Mouse (Mus musculus) heart, postnatal 14 days (tissue): Measurements from ENCODE around the gene S100a10. TPM values are rescaled to one million over a fixed set of nuclear protein-coding genes. Genes with fewer than 3 reads are reported as not detected.

ENCODE experiments used
- DNase-seq, 2 experiments: peaks; one replicate each; pipeline ENCODE4 v3.0.0; 2021 to 2022
- intact Hi-C: fragments of 180-260 bp; cut with DNase I; formaldehyde crosslinking; loops from one replicate; pipeline ENCODE4 v1.15.1; 2025
- total RNA-seq, 2 experiments: library from RNA; stranded (reverse); gene quantifications; 2 replicates each; pipeline ENCODE4 v1.2.3; 2021

Gene S100a10
- total RNA-seq, 2 experiments from 2014 or later = 129 to 145 TPM

DNA sequence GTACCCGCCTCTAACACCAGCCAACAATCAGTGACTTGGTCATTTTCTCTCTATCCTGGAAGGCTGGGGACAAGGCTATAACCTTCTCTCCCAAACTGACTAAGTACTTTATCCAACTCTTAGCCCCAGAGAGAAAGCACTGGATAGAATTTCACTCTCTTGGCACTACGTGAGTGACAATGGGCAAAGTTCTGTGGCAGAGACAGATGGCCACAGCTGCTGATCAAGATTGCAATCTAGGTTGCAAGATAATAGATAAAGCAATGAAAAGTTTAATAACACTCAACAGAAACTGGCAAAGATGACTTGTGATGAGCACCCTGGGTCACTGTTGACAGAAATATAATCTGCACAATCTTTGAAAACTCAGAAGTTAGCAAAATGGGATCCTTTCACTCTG, 14.2 kb downstream of the S100a10 start:
- DNase-seq = no peak
- intact Hi-C loops = loop anchor here (2.0 kb wide), 1 partner anchor 14 kb away; the partner anchor contains the start of gene S100a10

DNA sequence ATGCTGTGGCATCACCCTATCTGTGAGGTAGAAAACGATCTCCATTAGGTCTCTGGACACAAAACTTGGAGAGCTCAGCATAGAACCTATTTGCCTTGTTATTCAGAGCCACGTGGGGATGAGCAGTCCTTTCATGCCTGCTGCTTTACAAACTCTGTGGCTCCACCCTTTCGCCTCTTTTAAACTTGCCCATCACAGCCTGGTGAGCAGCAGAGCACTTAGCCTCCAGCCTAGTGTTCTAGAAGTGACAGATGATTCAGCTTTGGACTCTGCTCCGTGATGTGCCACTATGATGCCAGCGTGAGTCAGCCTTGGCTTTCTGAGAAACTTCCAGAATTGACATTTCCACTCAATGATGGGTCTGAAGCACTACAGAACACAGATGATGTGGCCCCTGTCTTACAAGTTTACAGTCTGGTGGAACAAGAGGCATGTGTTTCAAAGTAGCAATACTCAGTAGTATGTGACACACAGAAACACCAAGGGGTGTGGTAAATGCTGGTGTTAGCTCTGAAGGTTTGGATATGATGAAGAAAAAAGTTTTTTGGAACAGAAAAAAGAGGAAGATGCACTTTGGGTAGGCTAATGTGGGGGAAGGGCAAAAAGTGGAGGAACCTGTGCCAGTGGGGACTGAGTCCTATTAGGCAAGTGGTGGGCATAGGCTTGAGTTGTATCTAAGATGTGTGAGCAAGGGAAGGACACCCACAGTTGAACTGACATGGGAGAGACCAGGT, 17.3 kb downstream of the S100a10 start:
- intact Hi-C loops = no loop called here
- DNase-seq = no peak

DNA sequence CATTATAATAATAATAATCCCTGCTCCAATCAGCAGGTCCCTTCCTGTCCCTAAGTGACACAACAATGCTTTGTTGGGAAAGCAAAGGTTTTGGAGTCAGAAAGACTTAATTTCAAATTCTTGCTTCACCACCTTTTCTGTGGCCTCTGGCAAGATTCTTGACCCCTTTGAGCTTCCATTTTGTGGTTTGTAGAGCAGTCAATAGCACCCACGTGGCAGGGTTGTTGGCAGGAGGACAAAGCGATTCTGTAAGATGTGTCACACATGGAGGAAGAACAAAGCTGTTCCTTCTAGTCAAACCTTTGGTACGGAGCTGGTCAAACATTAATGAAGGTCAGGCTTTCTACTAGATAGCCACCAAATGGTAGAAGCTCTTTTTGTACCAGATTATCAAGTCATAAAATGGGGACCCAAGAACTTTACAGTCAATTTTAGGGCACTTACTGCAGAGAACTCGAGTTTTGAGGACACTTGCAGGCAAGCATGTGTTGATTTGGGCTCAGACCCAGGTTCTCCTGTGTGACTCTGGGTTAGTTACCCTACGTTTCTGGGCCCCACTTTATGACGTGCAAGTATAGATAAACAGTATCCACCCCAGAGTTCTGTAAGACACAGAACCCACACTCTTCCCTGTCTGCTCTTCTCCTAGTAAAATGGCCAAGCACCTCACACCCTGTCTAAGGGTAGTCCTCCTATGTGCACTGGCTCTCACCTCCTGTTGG, 24.6 kb downstream of the S100a10 start:
- DNase-seq = no peak
- intact Hi-C loops = no loop called here

DNA sequence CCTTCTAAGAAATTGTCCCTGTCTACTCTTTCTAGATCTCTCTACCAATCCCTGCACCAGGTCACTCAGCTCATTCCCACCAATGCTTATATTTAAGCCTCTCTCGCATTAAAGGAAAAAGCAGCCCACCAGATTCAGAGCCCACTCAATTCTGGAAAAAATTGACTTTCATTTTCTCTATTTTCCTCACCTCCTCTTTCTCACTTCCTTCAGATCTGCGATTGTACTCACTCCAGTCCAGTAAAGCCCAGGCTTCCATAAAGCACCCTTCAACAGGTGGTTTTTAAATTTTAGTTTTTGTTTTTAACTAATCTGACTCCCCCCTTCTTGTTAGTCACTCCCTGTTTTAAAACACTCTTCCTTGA, 25.1 kb downstream of the S100a10 start:
- DNase-seq = no peak
- intact Hi-C loops = no loop called here

DNA sequence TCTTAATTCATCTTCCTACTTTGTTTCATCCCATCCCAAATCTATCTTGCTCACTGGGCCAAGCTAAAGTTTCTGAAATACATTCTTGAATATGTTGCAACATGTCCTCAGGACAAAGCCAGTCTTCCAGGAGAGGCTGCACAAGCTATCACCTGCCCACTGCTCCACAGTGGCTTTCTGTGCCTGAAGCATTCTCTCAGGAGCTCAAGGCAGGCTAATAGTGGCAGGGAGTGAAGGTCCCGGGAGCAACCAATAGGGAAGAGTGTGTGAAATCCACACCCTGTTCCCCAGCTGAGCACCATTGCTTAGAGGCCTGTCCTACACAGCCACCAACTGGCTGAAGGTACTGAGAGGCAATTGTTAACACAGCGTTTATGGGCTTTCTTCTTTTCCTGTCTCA, 26.1 kb downstream of the S100a10 start:
- intact Hi-C loops = no loop called here
- no peak for DNase-seq

DNA sequence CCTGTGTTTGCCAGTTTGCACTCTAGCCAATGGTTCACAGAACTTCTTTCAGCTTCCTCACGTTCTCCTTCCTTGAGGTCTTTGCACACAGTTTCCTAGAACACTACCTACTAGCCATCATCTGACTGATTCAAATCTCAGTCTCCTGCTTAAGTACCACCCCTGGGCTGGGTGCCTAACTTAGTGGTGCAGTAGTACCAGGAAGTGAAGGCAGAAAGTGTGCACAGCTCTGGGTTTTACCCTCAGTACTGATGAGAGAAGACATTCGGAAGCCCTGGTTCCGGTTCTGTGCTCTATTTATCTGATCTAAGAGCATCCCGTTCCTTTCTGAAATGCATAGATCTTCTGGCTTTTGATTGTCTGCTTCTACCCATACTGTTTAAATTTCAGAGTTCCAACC, 26.8 kb downstream of the S100a10 start:
- intact Hi-C loops = no loop called here

DNA sequence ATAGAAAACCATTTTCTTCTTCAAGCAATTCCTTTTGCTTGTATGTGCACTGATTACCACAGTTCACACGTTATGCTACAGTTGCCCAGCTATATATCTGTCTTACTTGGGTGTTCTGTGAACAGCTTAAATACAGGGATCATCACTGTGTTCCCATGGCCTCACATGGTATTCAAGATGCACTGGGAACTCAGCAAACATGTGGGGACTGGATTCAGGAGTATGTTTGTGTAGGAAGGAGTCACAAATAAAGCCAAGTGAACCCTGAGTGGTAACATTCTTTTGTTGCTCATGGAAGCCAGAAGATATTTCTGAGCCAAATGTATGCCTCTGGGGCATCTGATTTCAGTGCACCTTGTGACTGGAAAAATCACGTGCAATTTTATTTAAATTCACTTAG, 28.2 kb downstream of the S100a10 start:
- intact Hi-C loops = no loop called here
- DNase-seq = no peak

More for the DNA sequence above, 26.8 kb downstream of the S100a10 start:
- no peak for DNase-seq

DNA sequence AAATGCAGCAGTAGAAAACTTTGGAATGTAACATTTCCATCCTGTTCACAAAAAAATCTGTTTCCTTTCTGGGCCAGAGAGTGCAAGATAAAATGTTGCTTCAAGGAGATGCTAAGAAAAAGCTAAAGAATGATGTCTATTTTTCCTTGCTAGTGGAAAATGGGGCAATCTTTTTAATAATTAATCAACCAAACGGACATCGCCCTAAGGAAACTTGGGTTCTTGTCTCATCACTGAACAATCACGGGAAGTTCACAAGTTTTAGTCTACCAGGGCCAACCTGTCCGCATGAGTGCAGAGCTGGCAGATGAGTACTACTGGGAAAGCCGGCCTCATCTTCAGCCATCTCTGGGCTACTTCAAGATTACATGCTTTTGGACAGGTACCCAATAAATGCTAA, 34.7 kb downstream of the S100a10 start:
- intact Hi-C loops = no loop called here
- no peak for DNase-seq

DNA sequence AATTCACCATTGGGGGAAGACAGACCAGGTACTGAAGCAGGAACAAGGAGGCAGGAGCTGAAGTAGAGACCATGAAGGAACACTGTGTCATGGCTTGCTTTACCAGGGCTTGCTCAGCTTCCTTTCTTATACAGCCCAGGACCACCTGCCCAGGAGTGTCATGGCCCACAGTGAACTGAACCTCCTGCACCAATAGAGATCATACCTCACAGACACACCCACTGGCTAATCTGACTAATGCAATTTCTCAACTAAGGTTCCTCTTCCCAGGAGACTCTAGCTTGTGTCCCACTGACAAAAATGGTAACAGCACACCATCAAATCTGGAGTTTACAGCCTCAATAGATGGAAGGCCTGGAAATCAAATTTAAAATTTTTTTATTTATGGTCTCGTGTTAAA, 35.4 kb downstream of the S100a10 start:
- intact Hi-C loops = no loop called here
- DNase-seq = no peak

DNA sequence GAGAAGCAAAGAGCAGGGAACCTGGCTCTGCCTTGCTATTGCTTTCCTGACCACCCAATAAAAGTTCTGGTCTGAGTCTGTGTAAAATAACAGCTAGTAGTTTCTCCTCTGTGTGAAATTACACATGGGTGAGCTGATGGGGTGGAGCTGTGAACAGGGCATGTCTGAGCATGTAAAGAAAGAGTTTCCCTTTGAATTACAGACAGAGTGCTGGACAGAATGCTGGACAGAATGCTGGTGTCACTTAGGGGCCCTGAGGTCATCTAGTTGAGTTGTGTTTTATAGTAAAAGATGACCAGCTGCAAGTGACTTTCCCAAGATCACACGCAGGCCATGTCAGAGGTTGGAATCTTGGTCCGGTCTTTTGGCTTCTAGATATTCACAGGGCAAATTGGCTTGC, 37.2 kb downstream of the S100a10 start:
- DNase-seq = no peak
- intact Hi-C loops = loop anchor here (2.0 kb wide), 1 partner anchor 45 kb away; no protein-coding TSS in a partner anchor

DNA sequence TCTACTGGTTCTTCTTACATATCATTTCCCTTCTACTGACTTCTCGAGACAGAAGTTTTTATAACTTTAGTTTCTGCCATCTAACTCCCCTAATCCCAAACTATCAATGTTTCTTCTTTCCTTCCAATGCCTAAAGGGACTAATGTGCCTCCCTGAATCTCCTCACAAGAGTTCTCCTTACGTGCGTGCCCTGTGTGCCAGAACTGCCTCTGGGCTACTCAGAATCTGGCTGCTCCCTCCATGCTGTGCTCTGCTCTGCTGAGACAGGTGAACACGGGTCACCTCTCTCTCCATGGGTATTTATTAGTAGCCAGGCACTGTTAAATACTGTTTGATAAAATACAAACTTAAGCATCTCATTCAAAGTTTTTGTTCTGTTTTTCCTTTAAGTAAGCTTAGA, 38.1 kb downstream of the S100a10 start:
- DNase-seq = no peak
- intact Hi-C loops = loop anchor here (2.0 kb wide), 1 partner anchor 46 kb away; no protein-coding TSS in a partner anchor

DNA sequence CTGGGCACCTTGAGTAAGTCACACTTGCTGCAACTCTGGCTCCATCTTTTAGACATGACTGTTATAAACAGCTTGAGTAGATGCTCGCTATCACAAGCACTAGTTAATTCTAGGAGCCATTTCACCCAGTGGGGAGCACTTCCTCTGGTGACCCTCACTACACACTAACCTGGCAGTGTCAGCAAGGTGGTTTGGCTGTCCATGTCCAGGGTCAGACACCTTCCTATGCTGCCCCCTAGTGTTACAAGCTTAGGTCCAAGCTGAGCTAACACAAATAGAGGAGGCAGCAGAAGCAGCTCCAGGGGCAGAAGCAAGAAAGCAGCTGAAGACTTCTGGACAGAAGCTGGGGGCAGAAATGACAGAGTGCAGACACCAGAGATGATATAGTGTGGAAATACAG, 38.6 kb downstream of the S100a10 start:
- peak; percentile 43 to 59 for DNase-seq
- intact Hi-C loops = loop anchor here (2.0 kb wide), 1 partner anchor 47 kb away; no protein-coding TSS in a partner anchor

DNA sequence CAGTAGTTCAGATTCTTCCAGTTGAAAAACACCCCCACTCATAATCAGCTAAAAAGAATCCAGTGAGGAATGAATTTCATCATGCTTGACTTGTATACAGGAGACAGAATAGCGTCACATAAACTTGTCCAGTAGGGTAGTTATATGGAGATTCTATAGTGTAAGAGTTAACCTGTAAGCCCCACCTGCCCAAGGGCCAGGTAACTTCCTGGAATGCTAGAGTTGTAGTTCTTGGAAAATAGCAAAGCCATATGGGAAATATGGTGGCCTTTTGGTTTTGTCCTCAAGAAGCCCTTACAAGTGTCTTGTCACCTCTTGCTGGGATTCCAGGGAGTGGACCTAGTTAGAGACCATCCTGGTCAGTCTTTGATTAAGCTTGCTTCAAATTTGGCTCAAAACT, 41.8 kb downstream of the S100a10 start:
- intact Hi-C loops = no loop called here
- no peak for DNase-seq

DNA sequence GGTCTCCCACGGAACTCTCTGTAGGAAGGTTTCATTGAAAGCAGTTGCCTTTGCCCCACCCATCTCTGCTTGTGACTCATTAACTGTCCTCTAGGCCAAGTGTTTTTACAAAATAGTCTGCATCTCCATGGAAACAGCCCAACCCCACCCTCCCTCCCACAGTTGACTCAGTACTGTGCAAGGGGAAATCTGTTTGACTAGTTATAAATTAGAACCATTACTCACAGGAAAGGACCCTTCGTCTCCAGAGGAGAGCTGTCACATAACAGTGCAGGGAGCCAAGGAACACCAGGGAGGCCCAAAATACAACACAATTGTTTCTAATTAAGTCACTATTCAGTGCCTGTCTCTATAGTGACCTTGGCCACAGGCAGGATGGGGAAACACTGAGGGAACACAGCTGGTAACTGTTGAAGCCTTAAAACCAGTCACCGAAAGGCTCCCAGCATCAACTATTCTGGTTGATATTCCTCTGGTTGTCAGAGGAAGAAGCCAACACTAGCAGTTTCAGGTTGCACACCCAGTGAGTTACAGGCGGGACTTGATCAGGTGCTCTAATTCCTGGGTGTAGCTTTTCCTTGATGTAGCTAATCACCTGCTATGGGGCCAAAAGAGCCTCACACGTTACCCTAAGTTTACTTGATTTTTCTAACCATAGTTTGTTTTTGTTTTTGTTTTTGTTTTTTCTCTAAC, 42.5 kb downstream of the S100a10 start:
- DNase-seq = peak; percentile 62 to 66
- intact Hi-C loops = no loop called here

DNA sequence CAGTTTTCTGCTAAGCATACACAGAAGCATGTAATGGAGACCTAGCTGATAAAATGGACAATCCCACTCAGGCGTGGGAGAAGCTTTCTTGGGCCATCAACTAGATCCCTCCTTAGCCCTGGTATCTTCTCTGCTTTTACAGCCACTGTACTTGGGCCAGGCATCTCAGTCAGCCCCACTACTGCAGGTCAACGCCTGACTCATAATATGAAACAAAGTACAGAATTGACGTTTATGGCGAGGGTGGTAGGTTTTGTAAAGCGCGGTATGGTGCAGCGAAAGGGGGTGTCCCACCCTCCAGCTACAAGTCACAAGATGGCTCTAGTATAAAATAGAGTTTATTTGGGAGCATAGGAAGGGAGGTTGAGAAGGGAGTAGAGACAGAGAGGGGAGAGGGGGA, 43.1 kb downstream of the S100a10 start:
- intact Hi-C loops = no loop called here
- no peak for DNase-seq

DNA sequence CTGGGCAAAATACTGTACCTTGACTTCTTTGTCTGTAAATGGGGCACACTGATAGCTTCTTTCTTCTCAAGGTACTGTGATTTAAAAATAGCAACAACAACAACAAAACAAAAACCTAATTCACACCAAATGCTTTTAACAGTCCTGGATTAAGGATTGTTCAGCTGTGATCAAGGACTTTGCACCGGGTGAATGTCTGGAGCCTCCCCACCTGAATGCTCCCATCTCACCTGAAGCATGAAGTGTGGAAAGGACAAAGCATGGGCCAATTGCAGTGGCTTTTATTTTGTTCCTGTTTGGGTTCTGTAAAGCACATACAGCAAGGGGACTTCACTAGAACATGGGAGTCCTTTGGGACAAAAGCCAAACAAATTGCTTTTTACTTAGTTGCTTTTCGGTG, 45.3 kb downstream of the S100a10 start:
- no peak for DNase-seq
- intact Hi-C loops = no loop called here

DNA sequence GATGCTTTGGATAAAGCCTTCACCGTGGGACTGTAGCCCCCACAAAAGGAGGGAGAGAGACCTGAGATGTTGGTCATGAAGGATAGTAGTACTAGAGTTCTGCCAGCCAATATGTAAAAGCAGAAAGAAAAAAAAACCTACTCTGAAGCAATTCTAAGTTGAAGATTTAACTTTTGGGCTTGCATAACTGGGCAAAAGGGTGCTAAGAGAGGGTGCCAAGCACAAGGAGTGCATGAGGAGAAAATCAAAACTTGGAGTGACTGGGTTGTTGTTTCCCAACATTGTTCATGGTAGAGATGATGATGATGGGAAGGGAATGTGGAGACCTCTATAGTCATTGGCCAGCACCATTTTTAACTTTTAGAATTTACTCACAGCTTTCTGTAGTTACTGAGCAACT, 47.0 kb downstream of the S100a10 start:
- no peak for DNase-seq

DNA sequence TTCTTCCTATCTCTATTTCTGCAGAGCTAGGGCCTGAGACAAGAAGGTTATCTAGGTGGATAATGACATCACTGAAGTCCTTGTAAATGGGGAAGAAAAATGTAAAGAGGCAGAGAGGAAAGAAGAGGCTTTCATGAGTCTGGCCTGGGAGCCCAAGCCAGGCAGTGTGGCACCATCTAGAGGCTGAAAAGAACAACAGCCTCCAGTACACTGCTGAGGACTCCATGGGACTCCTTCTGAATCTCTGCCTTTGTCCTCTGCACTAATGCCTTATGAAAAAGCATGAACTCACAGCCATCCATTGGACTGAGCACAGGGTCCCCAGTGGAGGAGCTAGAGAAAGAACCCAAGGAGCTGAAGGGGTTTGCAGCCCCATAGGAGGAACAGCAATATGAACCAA, 54.1 kb downstream of the S100a10 start:
- intact Hi-C loops = loop anchor here (5.0 kb wide), 2 partner anchors 87 to 247 kb away; partner anchors contain the start of gene S100a11
- peak; percentile 32 to 40 for DNase-seq

More for the DNA sequence above, 47.0 kb downstream of the S100a10 start:
- intact Hi-C loops = no loop called here
